Comparison of ENCODE assay signal across 9 mouse cellular contexts in genomic region chrY:1244421-1244820, GRCm38 (mm10). TPM values are rescaled to one million over a fixed set of nuclear protein-coding genes. Genes with fewer than 3 reads are reported as not detected.
DNase-seq lines count a peak whose midpoint lies in the region; ATAC-seq lines count a peak whose summit lies in the region.
"Had no signal": no experiment of that assay in that cellular context is flagged by ENCODE, and none has a peak within 500 bp of the region (broad histone marks: within the 10 kb centered on the region; RNA-seq: fewer than 3 reads in every experiment).

No protein-coding gene starts in this region.

- ATAC-seq in forebrain, embryonic 15.5 days (replicated peaks), result no peak
- no peak for ATAC-seq in liver, embryonic 13.5 days (ENCODE audit: low read depth)

- intact Hi-C loops in heart, postnatal 36 days (cut with DNase I), result no loop called here

- no peaks in the 10 kb centered on the region for H3K27me3 ChIP-seq in heart, embryonic 10.5 days (ENCODE audit: insufficient read depth, poor library complexity, severe bottlenecking)
- no peaks in the 10 kb centered on the region for H3K27me3 ChIP-seq in forebrain, embryonic 15.5 days
- H3K27me3 ChIP-seq in liver, embryonic 13.5 days, result no peaks in the 10 kb centered on the region

- no peak overlapping the region for H3K9ac ChIP-seq in forebrain, embryonic 15.5 days (replicated peaks)
- peak overlapping the region; percentile 61 for H3K9ac ChIP-seq in liver, embryonic 13.5 days

- H3K36me3 ChIP-seq in heart, embryonic 10.5 days, result no peaks in the 10 kb centered on the region
- no peaks in the 10 kb centered on the region for H3K36me3 ChIP-seq in forebrain, embryonic 15.5 days
- H3K36me3 ChIP-seq in liver, embryonic 13.5 days, result no peaks in the 10 kb centered on the region

- WGBS in heart, embryonic 10.5 days, result 71% methylated on average over 5 of the region's 5 CpGs
- 57% methylated on average over 5 of the region's 5 CpGs for WGBS in forebrain, embryonic 15.5 days
- WGBS in liver, embryonic 13.5 days (ENCODE audit: insufficient replicate concordance), result 49% methylated on average over 5 of the region's 5 CpGs

- peak overlapping the region; percentile 54 for H3K4me3 ChIP-seq in heart, embryonic 10.5 days
- peak overlapping the region; percentile 45 for H3K4me3 ChIP-seq in forebrain, embryonic 15.5 days
- H3K4me3 ChIP-seq in liver, embryonic 13.5 days (replicated peaks), result peak overlapping the region; percentile 61

- DNase-seq in heart, embryonic 10.5 days (ENCODE audit: low spot score), result no peak
- no peak for DNase-seq in heart, postnatal 36 days
- peak; percentile 18 for DNase-seq in CD4-positive, CD25-positive, alpha-beta regulatory T cell, adult 2 months (ENCODE audit: low read depth, low spot score)
- DNase-seq in liver, embryonic 13.5 days, result no peak
- DNase-seq in natural killer cell, adult 2 months (ENCODE audit: low spot score in 2 of 2), result no peak
- no peak for DNase-seq in right cerebral cortex, postnatal 25 days
- no peak for DNase-seq in layer of hippocampus, adult 18-20 months (ENCODE audit: low spot score in 2 of 2)
- DNase-seq: adrenal gland, postnatal 14 days had no signal

- H3K4me1 ChIP-seq in heart, embryonic 10.5 days, result no peaks in the 10 kb centered on the region
- H3K4me1 ChIP-seq in forebrain, embryonic 15.5 days, result no peaks in the 10 kb centered on the region
- H3K4me1 ChIP-seq in liver, embryonic 13.5 days (replicated peaks), result no peaks in the 10 kb centered on the region

- no peaks in the 10 kb centered on the region for H3K9me3 ChIP-seq in heart, embryonic 10.5 days
- H3K9me3 ChIP-seq in forebrain, embryonic 15.5 days, result no peaks in the 10 kb centered on the region
- H3K9me3 ChIP-seq in liver, embryonic 13.5 days (replicated peaks), result no peaks in the 10 kb centered on the region

- H3K27ac ChIP-seq in heart, embryonic 10.5 days, result peak overlapping the region; percentile 78; the same call in 1 of the 2 replicates
- no peak overlapping the region for H3K27ac ChIP-seq in forebrain, embryonic 15.5 days (replicated peaks)
- H3K27ac ChIP-seq in liver, embryonic 13.5 days, result no peak overlapping the region

- peak overlapping the region; percentile 31 for H3K4me2 ChIP-seq in forebrain, embryonic 15.5 days (replicated peaks)
- H3K4me2 ChIP-seq in liver, embryonic 13.5 days, result peak overlapping the region; percentile 45; the same call in 1 of the 2 replicates

RNA-seq across cellular contexts. Expression of gene Uty, which starts 1.1 kb away (rescaled TPM):
- 8.6 and 10.4 TPM in 2 replicates for polyA plus RNA-seq in heart, embryonic 10.5 days (2016; fragmentation: Nextera tagmentation; extraction: Ambion mirVana)
- 10 to 100 TPM in 1 of 2 experiments, not detected in 1; 21.1 TPM for total RNA-seq in heart, postnatal 36 days (2021)
- polyA plus RNA-seq in forebrain, embryonic 15.5 days (2015; fragmentation: Nextera tagmentation; extraction: Ambion mirVana), result 8.1 and 9.9 TPM in 2 replicates
- polyA plus RNA-seq in liver, embryonic 13.5 days (2015; fragmentation: Nextera tagmentation; extraction: Ambion mirVana), result 4.6 and 5.0 TPM in 2 replicates
- total RNA-seq in layer of hippocampus, adult 18-20 months (2021), result 10 to 100 TPM in 1 of 2 experiments, not detected in 1; 24.1 TPM

RNA-seq across cellular contexts. Expression of gene Ddx3y, which starts 42.0 kb away (rescaled TPM):
- polyA plus RNA-seq in heart, embryonic 10.5 days (2016; fragmentation: Nextera tagmentation; extraction: Ambion mirVana), result 12.5 and 18.6 TPM in 2 replicates
- total RNA-seq in heart, postnatal 36 days (2021), result 10 to 100 TPM in 1 of 2 experiments, not detected in 1; 59.7 TPM
- polyA plus RNA-seq in forebrain, embryonic 15.5 days (2015; fragmentation: Nextera tagmentation; extraction: Ambion mirVana), result 14.5 and 19.0 TPM in 2 replicates
- polyA plus RNA-seq in liver, embryonic 13.5 days (2015; fragmentation: Nextera tagmentation; extraction: Ambion mirVana), result 10.6 and 12.1 TPM in 2 replicates
- total RNA-seq in layer of hippocampus, adult 18-20 months (2021), result 10 to 100 TPM in 1 of 2 experiments, not detected in 1; 45.6 TPM
